13 mouse cellular contexts compared by ENCODE assay signal in the genomic region with DNA sequence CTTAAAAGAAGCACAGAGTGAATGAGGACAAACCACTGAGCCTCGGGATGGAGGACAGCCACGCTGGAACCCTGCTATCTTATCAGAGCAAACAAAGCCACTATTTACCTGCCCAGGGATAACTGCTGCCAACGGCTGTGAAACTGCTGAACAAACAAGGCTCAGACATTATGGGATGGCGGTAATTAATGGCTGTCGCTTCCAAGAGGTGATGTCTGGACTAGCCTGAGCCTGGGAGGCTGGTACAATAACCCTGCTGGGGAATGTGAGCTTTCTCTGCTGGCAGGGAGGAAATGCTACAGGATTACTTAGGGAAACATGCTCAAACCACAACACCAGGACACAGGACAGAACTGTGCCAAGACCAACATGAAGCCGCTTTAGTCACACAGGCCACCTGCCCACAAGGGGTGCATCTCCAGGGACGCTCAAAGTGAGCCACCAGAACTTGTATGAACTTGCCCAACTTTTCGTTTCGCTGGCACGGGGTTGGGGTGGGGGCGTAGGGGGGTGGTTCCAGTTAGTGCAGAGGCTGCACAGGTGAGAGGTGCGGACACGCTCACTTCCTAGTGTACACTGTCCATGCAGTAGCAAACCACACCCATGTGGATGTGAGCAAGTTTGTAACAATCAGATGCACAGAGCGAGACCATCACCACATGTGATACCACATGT. TPM values are rescaled to one million over a fixed set of nuclear protein-coding genes. Genes with fewer than 3 reads are reported as not detected.
A peak's percentile ranks its signal among the peaks of the same experiment; 100 is the strongest.
DNase-seq lines count a peak whose midpoint lies in the region; ATAC-seq and TF ChIP-seq lines count a peak whose summit lies in the region.
"Had no signal": no experiment of that assay in that cellular context is flagged by ENCODE, and none has a peak within 500 bp of the region (broad histone marks: within the 10 kb centered on the region; RNA-seq: fewer than 3 reads in every experiment).

No protein-coding gene starts in this region.

- in situ Hi-C loops in Patski (cut with MboI; ENCODE audit: low pct_unique_long_range_greater_than_20kb), result no loop called here

- no peak for DNase-seq in kidney, postnatal 36 days
- peak; percentile 70 for DNase-seq in Patski (ENCODE audit: low read depth, low spot score)
- DNase-seq in kidney, adult 2 months, result no peak
- DNase-seq: cerebellum, postnatal 36 days; heart, adult 18-20 months; kidney, postnatal 14 days had no signal

- 79% methylated on average over 14 of the region's 14 CpGs for WGBS in kidney, embryonic 16.5 days
- WGBS in intestine, postnatal 0 days, result 41% methylated on average over 14 of the region's 14 CpGs
- WGBS in small intestine, adult 2 months, result 34% methylated on average over 14 of the region's 14 CpGs
- 90% methylated on average over 14 of the region's 14 CpGs for WGBS in forebrain, embryonic 13.5 days
- WGBS in kidney, adult 2 months, result 78% methylated on average over 14 of the region's 14 CpGs

- peaks cover 3% of the 10 kb centered on the region; the same call in 1 of the 2 replicates for H3K4me1 ChIP-seq in kidney, embryonic 16.5 days (ENCODE audit: insufficient read depth, low read length)
- H3K4me1 ChIP-seq in intestine, postnatal 0 days (replicated peaks; ENCODE audit: control insufficient read depth, insufficient read depth, low read length), result 0 out of 2 replicates have a peak, but pooled peaks cover 3% of the 10 kb centered on the region
- H3K4me1 ChIP-seq in small intestine, adult 2 months (ENCODE audit: control insufficient read depth, insufficient read depth, insufficient read length, low read length), result peaks cover 12% of the 10 kb centered on the region
- peaks cover 4% of the 10 kb centered on the region; the same call in 1 of the 2 replicates for H3K4me1 ChIP-seq in forebrain, embryonic 13.5 days
- peaks cover 7% of the 10 kb centered on the region for H3K4me1 ChIP-seq in kidney, adult 2 months (ENCODE audit: control insufficient read depth, insufficient read depth, low read length)
- H3K4me1 ChIP-seq: midbrain, embryonic 12.5 days had no signal

- no peak for TF ChIP-seq CTCF in Patski (IDR thresholded peaks at IDR 0.05)
- TF ChIP-seq CTCF in intestine, postnatal 0 days (IDR thresholded peaks at IDR 0.05; ENCODE audit: low read depth), result no peak
- TF ChIP-seq CTCF in small intestine, adult 2 months (IDR thresholded peaks at IDR 0.05; ENCODE audit: extremely low read depth, insufficient read length, insufficient replicate concordance, low read depth, low read length), result no peak
- TF ChIP-seq CTCF in kidney, adult 2 months (conservative IDR thresholded peaks at IDR 0.05; ENCODE audit: insufficient read depth, insufficient read length, low read depth, low read length), result no peak

- CTCF ChIA-PET in Patski (lab: Charles Lee), result no interaction called here

- H3K9ac ChIP-seq in kidney, embryonic 16.5 days (replicated peaks; ENCODE audit: low read length), result no peak overlapping the region
- H3K9ac ChIP-seq in intestine, postnatal 0 days (ENCODE audit: low read depth, low read length), result no peak overlapping the region
- no peak overlapping the region for H3K9ac ChIP-seq in forebrain, embryonic 13.5 days
- H3K9ac ChIP-seq: midbrain, embryonic 12.5 days had no signal

- H3K36me3 ChIP-seq in kidney, embryonic 16.5 days (ENCODE audit: insufficient read depth, low read length), result no peaks in the 10 kb centered on the region
- no peaks in the 10 kb centered on the region for H3K36me3 ChIP-seq in intestine, postnatal 0 days (ENCODE audit: control insufficient read depth, insufficient read depth)
- H3K36me3 ChIP-seq in small intestine, adult 2 months (ENCODE audit: control insufficient read depth, insufficient read depth, low read length), result no peaks in the 10 kb centered on the region
- no peaks in the 10 kb centered on the region for H3K36me3 ChIP-seq in forebrain, embryonic 13.5 days (ENCODE audit: poor library complexity, severe bottlenecking)
- H3K36me3 ChIP-seq in kidney, adult 2 months (ENCODE audit: control insufficient read depth, insufficient read depth, low read length), result no peaks in the 10 kb centered on the region
- H3K36me3 ChIP-seq: midbrain, embryonic 12.5 days had no signal

- no peak overlapping the region for H3K27ac ChIP-seq in kidney, embryonic 16.5 days (ENCODE audit: low read length)
- H3K27ac ChIP-seq in intestine, postnatal 0 days (ENCODE audit: low read depth, low read length), result peak overlapping the region; percentile 84
- H3K27ac ChIP-seq in small intestine, adult 2 months (ENCODE audit: insufficient read depth, low read depth, low read length), result peak overlapping the region; percentile 23; the same call in 1 of the 2 replicates
- H3K27ac ChIP-seq in forebrain, embryonic 13.5 days, result no peak overlapping the region
- H3K27ac ChIP-seq in kidney, adult 2 months (ENCODE audit: insufficient read depth, low read depth, low read length), result no peak overlapping the region
- H3K27ac ChIP-seq: midbrain, embryonic 12.5 days had no signal

- POLR2A ChIA-PET in Patski (lab: Charles Lee), result interaction anchor here (0.7 kb wide), 1 partner anchor 13 kb away, joined by 3 read pairs; no protein-coding TSS in a partner anchor

- H3K4me3 ChIP-seq in kidney, embryonic 16.5 days (ENCODE audit: low read length), result no peak overlapping the region
- H3K4me3 ChIP-seq in intestine, postnatal 0 days (ENCODE audit: low read depth, low read length), result no peak overlapping the region
- no peak overlapping the region for H3K4me3 ChIP-seq in small intestine, adult 2 months (ENCODE audit: low read depth, low read length)
- H3K4me3 ChIP-seq in forebrain, embryonic 13.5 days, result no peak overlapping the region
- H3K4me3 ChIP-seq in kidney, adult 2 months (ENCODE audit: insufficient read depth, low read depth, low read length), result no peak overlapping the region
- H3K4me3 ChIP-seq: midbrain, embryonic 12.5 days had no signal

- H3K9me3 ChIP-seq in kidney, embryonic 16.5 days (ENCODE audit: low read length), result no peaks in the 10 kb centered on the region
- no peaks in the 10 kb centered on the region for H3K9me3 ChIP-seq in intestine, postnatal 0 days (ENCODE audit: control insufficient read depth)
- no peaks in the 10 kb centered on the region for H3K9me3 ChIP-seq in forebrain, embryonic 13.5 days (replicated peaks)
- H3K9me3 ChIP-seq: midbrain, embryonic 12.5 days had no signal

- H3K27me3 ChIP-seq in kidney, embryonic 16.5 days (ENCODE audit: insufficient read depth, low read length), result no peaks in the 10 kb centered on the region
- H3K27me3 ChIP-seq in Patski, result no peaks in the 10 kb centered on the region
- H3K27me3 ChIP-seq in intestine, postnatal 0 days (replicated peaks; ENCODE audit: control insufficient read depth, insufficient read depth, low read length), result no peaks in the 10 kb centered on the region
- H3K27me3 ChIP-seq in small intestine, adult 2 months (ENCODE audit: control insufficient read depth, insufficient read depth, low read length), result no peaks in the 10 kb centered on the region
- H3K27me3 ChIP-seq in forebrain, embryonic 13.5 days, result no peaks in the 10 kb centered on the region
- H3K27me3 ChIP-seq in kidney, adult 2 months (replicated peaks; ENCODE audit: control insufficient read depth, insufficient read depth, low read length), result no peaks in the 10 kb centered on the region
- H3K27me3 ChIP-seq: midbrain, embryonic 12.5 days had no signal

- H3K4me2 ChIP-seq in kidney, embryonic 16.5 days (replicated peaks; ENCODE audit: low read depth, low read length), result no peak overlapping the region
- H3K4me2 ChIP-seq in intestine, postnatal 0 days (replicated peaks; ENCODE audit: low read depth), result peak overlapping the region; percentile 9; the same call in 1 of the 2 replicates
- no peak overlapping the region for H3K4me2 ChIP-seq in forebrain, embryonic 13.5 days
- H3K4me2 ChIP-seq: midbrain, embryonic 12.5 days had no signal

- peak; percentile 57; the same call in 1 of the 2 replicates for ATAC-seq in kidney, embryonic 16.5 days (ENCODE audit: low FRiP score, low TSS enrichment)
- ATAC-seq in Patski, result peak; percentile 90
- ATAC-seq in intestine, postnatal 0 days, result peak; percentile 57
- ATAC-seq in CD4-positive, CD25-positive, alpha-beta regulatory T cell, adult 4 months, result no peak
- no peak for ATAC-seq in forebrain, embryonic 13.5 days
- ATAC-seq: forebrain, embryonic 16.5 days had no signal

- TF ChIP-seq POLR2A in small intestine, adult 2 months (IDR thresholded peaks at IDR 0.05; ENCODE audit: low read depth, low read length), result no peak
- no peak for TF ChIP-seq POLR2A in kidney, adult 2 months (IDR thresholded peaks at IDR 0.05; ENCODE audit: low read depth, low read length)

RNA-seq across cellular contexts. Expression of gene St3gal3, which starts 11.5 kb away (rescaled TPM):
- polyA plus RNA-seq in kidney, embryonic 16.5 days (2015; fragmentation: Nextera tagmentation; extraction: Ambion mirVana), result 8.7 and 9.2 TPM in 2 replicates
- 27.4 TPM for polyA plus RNA-seq in Patski (2021)
- 15.6 and 15.7 TPM in 2 replicates for polyA plus RNA-seq in intestine, postnatal 0 days (2015; fragmentation: Nextera tagmentation; extraction: Ambion mirVana)
- polyA plus RNA-seq in small intestine, adult 2 months (2012; rRNA removed), result 6.6 and 8.1 TPM in 2 replicates
- under 1 TPM; 0.38 to 0.52 TPM for polyA plus RNA-seq in CD4-positive, CD25-positive, alpha-beta regulatory T cell, adult 4 months (2017; shearing (Covaris generic))
- 9.2 and 10.5 TPM in 2 replicates for polyA plus RNA-seq in forebrain, embryonic 13.5 days (2015; fragmentation: Nextera tagmentation; extraction: Ambion mirVana)
- 49.1 and 50.7 TPM in 2 replicates for polyA plus RNA-seq in kidney, adult 2 months (2012; rRNA removed)

RNA-seq across cellular contexts. Expression of gene Kdm4a, which starts 56.7 kb away (rescaled TPM):
- 40.5 and 40.9 TPM in 2 replicates for polyA plus RNA-seq in kidney, embryonic 16.5 days (2015; fragmentation: Nextera tagmentation; extraction: Ambion mirVana)
- polyA plus RNA-seq in Patski (2021), result 39.8 TPM
- polyA plus RNA-seq in intestine, postnatal 0 days (2015; fragmentation: Nextera tagmentation; extraction: Ambion mirVana), result 11.6 and 13.1 TPM in 2 replicates
- 9.9 and 21.9 TPM in 2 replicates for polyA plus RNA-seq in small intestine, adult 2 months (2012; rRNA removed)
- 10 to 100 TPM in 1 of 2 experiments, 1 to 10 TPM in 1; 4.3 to 14.3 TPM for polyA plus RNA-seq in CD4-positive, CD25-positive, alpha-beta regulatory T cell, adult 4 months (2017; shearing (Covaris generic))
- polyA plus RNA-seq in forebrain, embryonic 13.5 days (2015; fragmentation: Nextera tagmentation; extraction: Ambion mirVana), result 57.7 and 58.7 TPM in 2 replicates
- 31.9 and 34.0 TPM in 2 replicates for polyA plus RNA-seq in kidney, adult 2 months (2012; rRNA removed)

Comparison
In these comparisons a context has a peak if more than half of its experiments do, and no peak if none do; other contexts are left out.
1. ATAC-seq: peak in kidney, embryonic 16.5 days (single experiment), Patski (single experiment) and intestine, postnatal 0 days (single experiment); none in CD4-positive, CD25-positive, alpha-beta regulatory T cell, adult 4 months (single experiment) and forebrain, embryonic 13.5 days (single experiment).
2. H3K27ac ChIP-seq: peak in intestine, postnatal 0 days (single experiment) and small intestine, adult 2 months (single experiment); none in kidney, embryonic 16.5 days (single experiment), forebrain, embryonic 13.5 days (single experiment) and kidney, adult 2 months (single experiment).